Mouse (Mus musculus) neural tube, embryonic 14.5 days (tissue): ENCODE data around the gene Gba. TPM values are rescaled to one million over a fixed set of nuclear protein-coding genes. Genes with fewer than 3 reads are reported as not detected.

Experiments
- ATAC-seq: fragments of 200-750 bp; cut with Nextera tagmentation; 2 replicates; pipeline ENCODE4 v1.8.0; 2017; ENCODE audit warnings: low read depth, mild to moderate bottlenecking, moderate TSS enrichment, moderate library complexity
- H3K27ac ChIP-seq: fragments of 300-500 bp; sonication (generic); 2 replicates; pipeline ENCODE4 v1.5.1; 2014; ENCODE audit warnings: low read depth, mild to moderate bottlenecking, control low read depth, low read length, moderate library complexity, mixed read lengths
- H3K27me3 ChIP-seq: fragments of 300-500 bp; sonication (generic); 2 replicates; pipeline ENCODE4 v1.6.1; 2014; ENCODE audit warnings: low read length; ENCODE audit not compliant: control insufficient read depth, insufficient read depth
- H3K36me3 ChIP-seq: fragments of 300-500 bp; sonication (generic); 2 replicates; pipeline ENCODE4 v1.6.1; 2014; ENCODE audit warnings: low read length, mixed read lengths; ENCODE audit not compliant: control insufficient read depth, insufficient read depth
- H3K4me1 ChIP-seq: fragments of 300-500 bp; sonication (generic); 2 replicates; pipeline ENCODE4 v1.6.1; 2014; ENCODE audit warnings: low read length; ENCODE audit not compliant: control insufficient read depth, insufficient read depth
- H3K4me2 ChIP-seq: fragments of 300-500 bp; sonication (generic); 2 replicates; pipeline ENCODE4 v1.6.1; 2014; ENCODE audit warnings: mild to moderate bottlenecking, low read depth, low read length, control low read depth
- H3K4me3 ChIP-seq: fragments of 300-500 bp; sonication (generic); 2 replicates; pipeline ENCODE4 v1.5.1; 2014; ENCODE audit warnings: low read depth, low read length, control low read depth, mixed read lengths
- H3K9ac ChIP-seq: fragments of 300-500 bp; sonication (generic); replicated peaks from 2 replicates; pipeline ENCODE4 v1.6.1; 2014; ENCODE audit warnings: low read depth, mild to moderate bottlenecking, control low read depth, low read length, mixed read lengths
- H3K9me3 ChIP-seq: fragments of 300-500 bp; sonication (generic); 2 replicates; pipeline ENCODE4 v1.6.1; 2016; ENCODE audit warnings: low read length; ENCODE audit not compliant: control insufficient read depth
- WGBS: fragments of 180-500 bp; shearing (Covaris S2); extraction: QIAGEN DNeasy Blood & Tissue Kit; methylation state at CpG from one replicate; pipeline ENCODE4 v1.1.7; 2014; 5-methylcytosine and 5-hydroxymethylcytosine counted together
- microRNA counts: library from miRNA; unstranded; fragments of <30 nt; microRNA quantifications from one replicate; lab custom pipeline; 2016
- microRNA-seq: library from miRNA; unstranded; fragments of <30 nt; microRNA quantifications from one replicate; pipeline ENCODE4, GENCODE M21; 2016
- polyA plus RNA-seq: library from polyadenylated mRNA; unstranded; fragments of >200 nt; fragmentation: Nextera tagmentation; extraction: Ambion mirVana; gene quantifications from 2 replicates; pipeline ENCODE4 v1.2.1, GENCODE M21; 2014

The Gba gene
- polyA plus RNA-seq, 1 experiment from 2014 or later: 41.5 TPM

DNA sequence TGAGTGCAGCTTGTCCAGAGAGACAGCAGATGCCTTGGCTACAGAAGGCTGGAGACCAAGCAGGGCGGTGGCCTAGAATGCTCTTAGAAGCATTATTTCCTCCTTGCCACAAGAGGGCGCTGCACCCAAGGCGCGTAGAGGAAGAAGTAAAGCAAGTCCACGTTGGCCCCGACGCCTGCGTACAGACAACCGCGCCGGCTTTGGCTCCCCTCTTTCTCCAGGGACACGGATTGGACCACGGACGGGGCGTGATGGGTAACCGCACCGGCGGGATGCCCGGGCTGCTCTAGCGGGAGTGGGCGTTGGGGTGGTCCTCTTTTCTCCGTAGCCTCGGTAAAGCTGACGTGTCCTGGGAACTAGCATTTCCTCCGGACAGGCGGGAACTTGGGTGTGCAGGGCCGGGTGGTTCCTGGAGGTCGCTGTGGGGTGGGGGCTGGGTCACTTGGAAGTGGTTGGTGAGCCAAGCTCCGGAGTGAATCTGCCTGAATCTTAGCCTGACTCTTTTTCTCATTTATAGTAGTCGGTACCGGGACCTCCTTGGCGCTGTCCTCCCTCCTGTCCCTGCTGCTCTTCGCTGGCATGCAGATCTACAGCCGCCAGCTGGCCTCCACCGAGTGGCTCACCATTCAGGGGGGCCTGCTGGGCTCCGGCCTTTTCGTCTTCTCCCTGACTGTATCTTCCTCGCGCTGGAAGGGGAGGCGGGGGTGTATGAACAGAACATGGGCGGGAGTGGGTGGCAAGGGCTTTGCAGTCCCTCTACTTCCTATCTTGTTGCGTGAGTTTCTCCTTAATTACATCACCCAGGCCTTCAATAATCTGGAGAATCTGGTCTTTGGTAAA, 43.8 kb downstream of the Gba start, which contains the start of gene Trim46:
Gene Trim46 (minus strand): TSS at position 49 of the 840 bp plus-strand sequence.
- no peaks in the 10 kb centered on the region for H3K9me3 ChIP-seq
- peaks cover 10% of the 10 kb centered on the region for H3K36me3 ChIP-seq
- H3K9ac ChIP-seq: peak within 1 kb of the TSS; percentile 70
- peak within 1 kb of the TSS; percentile 94 for H3K27ac ChIP-seq
- H3K4me2 ChIP-seq: peak within 1 kb of the TSS; percentile 93
- peak within 1 kb of the TSS; percentile 42 for H3K4me3 ChIP-seq
- no peaks in the 10 kb centered on the region for H3K27me3 ChIP-seq
- ATAC-seq: peak; percentile 64
- H3K4me1 ChIP-seq: peaks cover 30% of the 10 kb centered on the region
- WGBS: under 1% methylated on average over 41 of the region's 42 CpGs

DNA sequence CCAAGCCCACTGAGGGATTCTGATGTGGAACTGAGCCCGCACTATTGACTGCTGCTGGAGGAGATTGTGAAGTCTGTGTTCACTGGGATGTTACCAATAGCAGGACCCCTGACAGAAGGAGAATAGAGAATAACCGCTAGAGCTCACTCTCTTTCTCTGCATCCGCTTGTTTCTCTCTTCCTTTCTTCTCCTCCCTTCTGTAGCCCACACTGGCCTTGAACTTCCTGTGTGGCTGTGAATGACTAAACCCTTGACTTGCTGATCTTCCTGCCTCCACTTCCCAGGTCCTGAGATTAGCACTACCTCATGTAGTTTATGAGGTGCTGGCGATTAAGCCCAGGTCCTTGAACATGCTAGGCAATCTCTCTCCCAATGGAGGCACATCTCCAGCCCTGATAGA, 44.7 kb downstream of the Gba start:
- Histone ChIP-seq H3K27me3 (no peaks in the 10 kb centered on the region), H3K9ac (no peak overlapping the region), H3K4me1 (peaks cover 31% of the 10 kb centered on the region), H3K4me3 (peak overlapping the region; percentile 42; the same call in 1 of the 2 replicates), H3K36me3 (peaks cover 4% of the 10 kb centered on the region; the same call in 1 of the 2 replicates), H3K9me3 (no peaks in the 10 kb centered on the region), H3K27ac (no peak overlapping the region), H3K4me2 (peak overlapping the region; percentile 93)
- 88% methylated on average over 4 of the region's 4 CpGs for WGBS
- ATAC-seq: no peak

DNA sequence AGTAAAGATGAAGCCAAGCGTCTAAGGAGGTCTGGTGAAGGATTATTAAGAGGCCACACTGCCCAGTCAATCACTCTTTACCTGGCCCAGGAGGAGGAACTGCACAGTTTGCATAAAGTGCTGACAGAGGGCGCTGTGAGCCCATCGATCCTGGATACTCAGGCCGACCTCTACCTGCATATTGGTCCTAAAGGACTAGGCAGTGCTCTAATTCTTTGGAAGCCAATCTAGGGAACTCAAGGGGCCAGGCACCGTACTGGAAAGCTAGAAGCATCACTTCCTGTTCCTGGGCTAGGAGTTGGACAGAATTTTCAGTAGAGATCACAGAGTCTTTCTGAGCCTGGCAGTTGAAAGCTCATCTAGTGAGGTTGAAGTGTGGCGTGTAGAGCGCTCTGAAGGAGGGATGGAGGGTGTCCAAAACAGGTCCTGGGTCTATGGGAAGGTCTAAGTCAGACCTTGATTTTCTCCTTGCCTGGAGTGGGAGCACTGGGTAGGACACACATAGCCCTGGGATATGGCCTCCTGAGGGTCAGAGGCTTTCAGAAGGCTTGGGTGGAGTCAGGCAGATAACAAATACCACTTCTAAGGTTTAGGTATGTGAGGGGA, 47.8 kb downstream of the Gba start:
- ATAC-seq: no peak
- H3K27ac ChIP-seq: no peak overlapping the region
- WGBS: 25% methylated on average over 7 of the region's 7 CpGs

DNA sequence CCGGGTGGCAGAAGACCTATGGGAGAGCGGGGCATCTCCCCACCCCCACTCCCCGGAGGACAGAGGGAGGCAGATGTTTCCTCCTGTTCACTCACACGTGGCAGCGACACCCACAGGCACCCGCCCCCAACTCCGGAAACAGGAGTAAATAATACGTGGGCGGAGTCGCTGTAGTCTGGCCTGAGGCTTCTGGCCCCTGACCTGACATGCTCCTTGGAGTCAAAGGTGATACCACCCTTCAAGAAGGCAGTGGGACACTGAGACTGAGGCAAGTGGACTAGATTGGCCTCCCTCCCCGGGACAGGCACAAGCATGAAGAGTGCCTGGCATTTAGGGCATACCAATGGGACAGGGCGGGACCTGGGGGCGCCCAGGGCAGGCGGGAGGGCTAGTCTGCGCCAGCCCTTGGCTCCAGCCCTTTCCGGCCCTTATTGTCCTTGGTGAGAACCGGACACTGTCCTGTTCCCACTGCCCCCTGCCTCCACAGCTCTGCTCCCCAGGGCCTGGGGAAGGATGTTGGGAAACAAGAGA, 48.7 kb downstream of the Gba start:
- no peaks in the 10 kb centered on the region for H3K36me3 ChIP-seq
- H3K4me2 ChIP-seq: peak overlapping the region; percentile 33; the same call in 1 of the 2 replicates
- H3K27me3 ChIP-seq: no peaks in the 10 kb centered on the region
- peak; percentile 5; the same call in 1 of the 2 replicates for ATAC-seq
- peaks cover 15% of the 10 kb centered on the region; the same call in 1 of the 2 replicates for H3K4me1 ChIP-seq
- H3K4me3 ChIP-seq: no peak overlapping the region
- WGBS: 4% methylated on average over 17 of the region's 17 CpGs
- no peaks in the 10 kb centered on the region for H3K9me3 ChIP-seq
- H3K9ac ChIP-seq: no peak overlapping the region
- H3K27ac ChIP-seq: no peak overlapping the region

More for the DNA sequence above, 47.8 kb downstream of the Gba start:
- Histone ChIP-seq H3K9me3 (no peaks in the 10 kb centered on the region), H3K4me2 (no peak overlapping the region), H3K9ac (no peak overlapping the region), H3K4me1 (peaks cover 15% of the 10 kb centered on the region; the same call in 1 of the 2 replicates), H3K27me3 (no peaks in the 10 kb centered on the region), H3K4me3 (no peak overlapping the region), H3K36me3 (no peaks in the 10 kb centered on the region)

DNA sequence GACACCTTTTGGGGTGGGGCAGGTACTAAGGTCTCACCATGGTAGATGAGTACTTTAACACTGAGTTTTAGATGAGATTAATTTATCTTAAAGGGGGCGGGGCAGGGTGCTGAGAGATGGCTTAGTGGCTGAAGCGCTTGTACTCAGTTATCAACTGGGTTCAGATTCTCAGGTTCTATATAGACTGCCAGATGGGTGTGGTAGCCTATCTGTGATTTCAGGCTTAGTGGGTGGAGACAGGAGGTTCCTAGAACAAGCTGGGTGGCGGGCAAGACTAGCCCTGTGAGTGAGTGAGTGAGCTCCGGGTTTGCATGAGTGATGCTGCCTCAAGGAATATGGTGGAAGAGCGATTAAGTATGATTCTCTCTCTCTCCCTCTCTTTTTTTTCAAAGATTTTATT, 52.3 kb downstream of the Gba start:
- 96% methylated on average over 5 of the region's 5 CpGs for WGBS
- ATAC-seq: no peak
- Histone ChIP-seq H3K36me3 (no peaks in the 10 kb centered on the region), H3K27me3 (no peaks in the 10 kb centered on the region), H3K9me3 (no peaks in the 10 kb centered on the region), H3K4me2 (no peak overlapping the region), H3K9ac (no peak overlapping the region), H3K4me3 (no peak overlapping the region), H3K4me1 (peaks cover 7% of the 10 kb centered on the region; the same call in 1 of the 2 replicates), H3K27ac (no peak overlapping the region)

DNA sequence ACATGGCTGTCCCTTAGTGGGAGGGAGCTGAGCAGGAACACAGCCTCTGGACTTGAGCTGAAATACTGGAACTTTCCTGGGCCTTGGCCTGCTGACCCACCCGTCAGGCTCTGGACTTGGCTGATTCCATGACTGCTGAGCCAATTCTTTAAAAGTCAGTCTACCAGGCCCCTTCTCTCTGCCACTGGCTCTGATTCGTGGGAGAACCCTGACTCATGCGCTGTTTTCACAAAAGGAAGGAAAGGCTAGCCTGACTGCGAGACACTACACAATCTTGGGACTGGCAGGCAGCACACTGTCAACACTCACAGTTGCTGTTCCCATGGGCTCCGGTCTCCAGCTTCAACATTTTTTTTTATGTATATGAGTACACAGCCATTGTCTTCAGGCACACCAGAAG, 53.4 kb downstream of the Gba start:
- H3K4me2 ChIP-seq: no peak overlapping the region
- no peak overlapping the region for H3K4me3 ChIP-seq
- H3K27me3 ChIP-seq: no peaks in the 10 kb centered on the region
- WGBS: 83% methylated on average over 5 of the region's 5 CpGs
- no peaks in the 10 kb centered on the region for H3K36me3 ChIP-seq
- H3K9me3 ChIP-seq: no peaks in the 10 kb centered on the region
- no peak for ATAC-seq
- no peak overlapping the region for H3K27ac ChIP-seq
- H3K4me1 ChIP-seq: peaks cover 5% of the 10 kb centered on the region; the same call in 1 of the 2 replicates
- no peak overlapping the region for H3K9ac ChIP-seq

MicroRNAs encoded within 50 kb of the gene (microRNA counts, 519-probe panel; counts per million panel counts)
- microRNA mmu-miR-92b (lab: Ali Mortazavi, UCI): 4,429 counts per million, percentile 55 among the panel's probes with 10 or more counts

Small RNAs within 50 kb of the gene (microRNA-seq; reads per million reads assigned to microRNA genes)
- 2,609 reads per million, percentile 85 among the genes with 10 or more reads in this experiment for gene Mir92b

Other genes starting within 250 kb of the Gba start
- gene Rusc1, start 109.6 kb upstream of the Gba start, polyA plus RNA-seq: 96.7 and 104 TPM in 2 replicates
- gene Gm43738, start 101.8 kb upstream of the Gba start, polyA plus RNA-seq: not detected in 2 replicates
- 378 and 453 TPM in 2 replicates for gene Fdps, start 101.0 kb upstream of the Gba start, polyA plus RNA-seq
- gene Pklr, start 66.8 kb upstream of the Gba start, polyA plus RNA-seq: 0.66 TPM in 1 of 2 replicates, not detected in the other
- 25.4 and 28.7 TPM in 2 replicates for gene Hcn3, start 42.7 kb upstream of the Gba start, polyA plus RNA-seq
- 17.5 and 19.6 TPM in 2 replicates for gene Clk2, start 38.1 kb upstream of the Gba start, polyA plus RNA-seq
- 126 and 153 TPM in 2 replicates for gene Scamp3, start 25.5 kb upstream of the Gba start, polyA plus RNA-seq
- gene Fam189b, start 19.8 kb upstream of the Gba start, polyA plus RNA-seq: 38.5 and 41.7 TPM in 2 replicates
- 34.7 and 36.6 TPM in 2 replicates for gene Thbs3, start 12.3 kb downstream of the Gba start, polyA plus RNA-seq
- gene Mtx1, start 24.2 kb downstream of the Gba start, polyA plus RNA-seq: 147 and 151 TPM in 2 replicates
- 0.90 and 1.4 TPM in 2 replicates for gene Muc1, start 26.1 kb downstream of the Gba start, polyA plus RNA-seq
- gene Krtcap2, start 43.0 kb downstream of the Gba start, polyA plus RNA-seq: 206 and 240 TPM in 2 replicates
- gene Trim46, start 43.4 kb downstream of the Gba start, polyA plus RNA-seq: 61.6 and 70.7 TPM in 2 replicates
- 69.6 and 84.4 TPM in 2 replicates for gene Dpm3, start 56.4 kb downstream of the Gba start, polyA plus RNA-seq
- gene Slc50a1, start 67.6 kb downstream of the Gba start, polyA plus RNA-seq: 36.7 and 39.8 TPM in 2 replicates
- 6.8 and 10.5 TPM in 2 replicates for gene Efna1, start 78.2 kb downstream of the Gba start, polyA plus RNA-seq
- 85.7 and 96.9 TPM in 2 replicates for gene Efna3, start 120.0 kb downstream of the Gba start, polyA plus RNA-seq
- gene Efna4, start 135.1 kb downstream of the Gba start, polyA plus RNA-seq: 4.3 and 6.1 TPM in 2 replicates
- 37.6 and 48.3 TPM in 2 replicates for gene Adam15, start 147.1 kb downstream of the Gba start, polyA plus RNA-seq
- gene Dcst2, start 159.0 kb downstream of the Gba start, polyA plus RNA-seq: 0.19 and 0.25 TPM in 2 replicates
- gene Dcst1, start 162.3 kb downstream of the Gba start, polyA plus RNA-seq: 1.1 and 1.4 TPM in 2 replicates
- gene Zbtb7b, start 191.8 kb downstream of the Gba start, polyA plus RNA-seq: 0.40 and 0.78 TPM in 2 replicates
- 0.88 and 1.9 TPM in 2 replicates for gene Lenep, start 199.9 kb downstream of the Gba start, polyA plus RNA-seq
- 29.5 and 30.8 TPM in 2 replicates for gene Flad1, start 208.9 kb downstream of the Gba start, polyA plus RNA-seq
- 72.0 and 85.4 TPM in 2 replicates for gene Cks1b, start 215.5 kb downstream of the Gba start, polyA plus RNA-seq
- gene Shc1, start 215.5 kb downstream of the Gba start, polyA plus RNA-seq: 4.1 and 18.9 TPM in 2 replicates
- 39.8 and 50.3 TPM in 2 replicates for gene Pygo2, start 227.3 kb downstream of the Gba start, polyA plus RNA-seq
- gene Pbxip1, start 233.8 kb downstream of the Gba start, polyA plus RNA-seq: 8.2 and 9.6 TPM in 2 replicates